Mouse (Mus musculus): ENCODE measurements around the gene Il3.

The Il3 gene

DNA sequence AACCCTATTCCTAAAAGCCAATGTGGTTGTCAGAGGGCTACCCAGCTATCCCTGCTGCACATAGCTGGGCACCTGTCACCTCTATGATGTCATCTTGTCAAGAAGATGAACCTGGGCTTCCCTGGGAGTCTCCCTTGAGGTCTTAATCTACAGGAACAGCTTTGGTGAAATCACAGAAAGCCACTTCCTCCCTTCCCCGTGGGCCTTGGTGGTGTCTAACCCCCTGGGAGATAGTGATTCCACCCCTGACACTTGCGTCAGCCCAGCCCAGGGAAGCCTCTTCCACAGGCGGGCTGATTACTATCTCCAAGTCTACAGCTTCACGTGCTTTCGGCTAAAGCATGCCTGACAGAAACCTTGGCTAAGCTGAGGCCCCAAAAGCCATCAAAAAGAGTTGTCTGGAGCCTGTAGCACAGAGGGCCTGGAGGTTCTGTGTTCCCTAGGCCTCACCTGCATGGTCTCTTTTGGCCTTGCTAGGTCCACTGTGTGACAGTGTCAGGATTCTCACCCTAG lies 4.4 kb upstream of the Il3 start:
- no peak for DNase-seq

DNA sequence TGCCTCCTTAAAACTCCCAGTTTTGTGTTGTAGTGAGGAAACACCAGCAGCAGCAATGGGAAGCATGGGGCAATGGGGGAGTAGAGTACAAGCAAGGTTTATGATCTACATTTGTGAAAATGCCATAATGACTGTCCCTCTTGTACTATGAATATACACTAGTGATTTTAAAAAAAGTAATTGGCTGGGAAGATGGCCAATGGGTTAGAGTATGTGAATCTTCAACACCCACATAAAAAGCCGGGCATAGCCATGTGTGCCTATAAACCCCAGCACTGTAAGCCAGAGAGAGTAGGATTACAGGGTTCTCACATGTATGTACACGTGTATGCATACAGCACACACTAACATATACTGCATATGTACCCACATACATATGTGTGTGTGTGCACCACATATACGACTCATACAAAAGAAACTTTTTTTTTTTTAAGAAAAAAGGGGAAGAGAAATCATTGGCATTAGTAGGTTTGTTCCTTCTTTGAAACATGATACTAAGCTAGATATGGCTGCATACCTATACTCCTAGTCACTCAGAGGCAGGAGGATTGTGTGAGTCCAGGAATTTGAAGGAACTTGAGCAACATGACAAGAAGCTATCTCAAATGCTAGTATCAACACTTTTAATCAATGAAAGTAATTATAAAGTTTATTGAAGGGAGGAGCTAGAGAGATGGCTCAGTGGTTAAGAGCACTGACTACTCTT lies 2.3 kb upstream of the Il3 start:
- no peak for DNase-seq

DNA sequence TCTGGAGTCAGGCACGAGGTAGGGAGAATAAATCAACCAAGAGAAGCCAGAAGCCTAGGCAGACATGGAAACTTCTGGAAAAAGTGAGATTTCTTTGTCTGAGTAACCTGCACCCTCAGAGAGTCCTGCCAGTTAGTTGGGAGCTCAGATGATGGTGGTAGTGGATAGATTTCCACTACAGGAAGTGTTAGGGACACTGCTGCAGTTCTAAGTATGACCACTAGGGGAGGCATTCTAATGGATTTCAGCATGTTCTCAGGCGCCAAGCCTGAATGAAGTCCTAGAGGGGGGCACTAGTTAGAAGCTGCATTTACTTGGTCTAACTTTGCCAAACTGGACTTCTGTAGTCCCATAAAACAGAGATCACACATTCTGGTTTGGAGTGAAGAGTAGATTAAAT lies 2.5 kb downstream of the Il3 start:
- peak; percentile 68 for DNase-seq

DNA sequence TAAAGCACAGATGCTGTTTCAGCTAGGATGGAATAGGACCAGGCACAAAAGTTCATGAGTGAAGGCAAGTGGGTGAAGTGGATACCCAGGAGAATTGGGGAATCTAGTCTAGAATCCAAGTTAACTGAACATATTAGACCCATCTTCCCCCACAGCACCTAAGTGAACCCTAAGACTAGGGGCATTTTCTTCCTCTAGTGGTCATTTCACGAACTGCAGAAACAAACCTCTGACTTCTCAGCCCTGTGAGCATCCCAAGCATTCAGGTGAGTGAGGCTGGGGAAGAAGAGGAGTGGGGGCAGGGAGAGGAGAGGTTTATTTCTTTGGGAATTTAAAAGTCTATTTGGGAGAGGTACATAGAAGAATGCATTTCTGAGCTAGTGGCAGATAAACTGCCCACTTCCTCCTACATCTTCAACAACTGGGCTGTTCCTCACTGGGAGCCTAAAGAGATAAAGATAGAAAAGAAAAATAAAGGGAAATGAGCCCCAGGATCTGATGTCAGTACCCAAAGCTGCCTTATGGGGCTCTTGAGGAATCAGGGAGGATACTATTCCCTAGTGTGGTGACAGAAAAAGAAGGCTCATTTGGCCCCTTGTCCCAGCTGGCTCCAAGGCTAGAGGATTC lies 3.6 kb downstream of the Il3 start:
- no peak for DNase-seq

DNA sequence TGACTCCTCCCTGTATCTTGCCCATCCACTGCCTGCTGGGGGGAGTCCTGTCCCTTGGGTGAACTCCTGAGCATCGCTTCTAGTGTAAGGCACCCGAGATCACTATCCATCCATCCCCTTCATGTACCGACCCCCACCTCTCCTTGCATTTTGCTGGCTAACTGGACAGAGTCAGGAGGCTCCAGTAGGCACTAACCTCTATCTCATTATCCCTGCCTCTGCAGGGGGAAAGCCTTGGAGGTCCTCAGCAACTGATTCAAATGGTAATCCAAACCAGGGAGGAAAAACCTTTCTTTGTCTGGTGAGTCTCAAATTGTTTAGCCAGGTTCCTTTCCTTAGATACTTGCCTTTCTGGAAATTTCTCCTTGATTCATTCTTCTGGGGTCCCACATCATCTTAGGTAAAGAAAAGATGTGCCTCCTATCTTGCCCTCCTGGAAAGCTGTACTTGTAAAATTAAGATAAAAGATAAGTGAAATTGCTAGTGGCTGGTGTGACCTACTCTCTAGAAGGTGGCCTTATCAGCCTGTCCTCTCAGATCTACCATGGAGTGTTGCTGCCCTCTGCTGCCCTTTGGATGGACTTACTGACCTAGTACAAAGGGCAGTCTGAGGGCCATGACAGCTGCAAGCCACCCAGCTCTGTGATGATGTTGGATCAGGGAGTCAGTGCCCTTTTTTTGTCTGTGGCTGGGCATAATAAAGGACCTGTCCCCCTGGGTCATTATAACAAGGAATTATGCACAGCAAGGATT lies 10.3 kb downstream of the Il3 start:
- DNase-seq: peak; percentile 77

DNA sequence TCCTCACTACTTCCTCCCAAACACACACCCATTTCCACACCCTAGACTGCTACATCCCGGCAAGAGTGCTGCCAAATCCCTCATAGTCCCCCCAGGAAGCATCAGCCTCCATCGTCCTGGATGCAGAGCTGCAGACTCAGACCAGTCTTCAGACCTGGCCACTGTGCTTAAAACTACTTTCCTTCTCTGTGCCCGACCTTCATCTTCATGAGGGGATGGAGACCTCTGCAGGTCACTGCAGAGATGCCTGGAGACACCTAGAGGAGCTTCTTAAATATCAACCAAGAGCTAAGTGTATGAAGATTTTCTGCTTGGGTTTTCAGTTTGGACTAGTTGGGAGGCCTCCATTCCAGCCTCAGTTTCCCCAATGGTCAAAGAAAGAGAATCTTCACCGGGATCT lies 13.0 kb downstream of the Il3 start:
- peak; percentile 46 for DNase-seq

DNA sequence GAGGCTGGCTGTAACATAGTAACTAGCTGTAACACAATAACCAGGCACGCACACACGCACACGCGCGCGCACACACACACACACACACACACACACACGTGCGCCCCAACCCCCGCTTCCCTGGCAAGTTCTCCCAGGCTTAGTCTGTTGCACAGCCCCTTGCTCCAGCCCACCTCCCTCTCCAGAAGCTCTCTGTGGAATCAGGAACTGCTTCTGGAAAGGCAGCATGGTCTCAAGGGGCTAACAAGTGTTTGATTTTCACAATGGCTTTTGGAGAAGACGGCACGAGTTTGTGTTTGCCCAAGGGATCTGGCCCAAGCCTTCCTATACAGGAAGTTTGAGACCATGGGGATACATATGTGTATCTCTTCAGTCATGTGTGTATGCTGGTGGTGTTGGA lies 16.5 kb downstream of the Il3 start:
- no peak for DNase-seq

DNA sequence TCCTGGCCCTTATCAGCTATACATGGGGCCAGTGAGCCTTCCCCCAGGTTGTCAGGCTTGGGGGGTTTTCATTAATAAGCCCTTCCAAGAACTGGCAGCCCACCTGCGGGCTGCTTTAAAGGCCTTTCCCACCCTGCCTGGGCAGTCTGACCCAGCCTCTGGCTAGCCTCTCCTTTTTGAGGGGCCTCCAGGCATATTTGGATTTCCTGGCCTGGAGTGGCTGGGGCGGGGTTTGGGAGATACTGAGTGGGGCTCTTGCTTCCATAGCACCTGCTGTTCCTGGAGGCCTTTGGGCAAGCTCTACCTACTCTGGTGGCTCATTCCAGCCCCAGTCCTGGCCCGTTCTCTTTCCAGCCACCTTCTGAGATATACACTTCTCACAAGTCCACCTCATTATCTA lies 17.3 kb downstream of the Il3 start:
- no peak for DNase-seq

DNA sequence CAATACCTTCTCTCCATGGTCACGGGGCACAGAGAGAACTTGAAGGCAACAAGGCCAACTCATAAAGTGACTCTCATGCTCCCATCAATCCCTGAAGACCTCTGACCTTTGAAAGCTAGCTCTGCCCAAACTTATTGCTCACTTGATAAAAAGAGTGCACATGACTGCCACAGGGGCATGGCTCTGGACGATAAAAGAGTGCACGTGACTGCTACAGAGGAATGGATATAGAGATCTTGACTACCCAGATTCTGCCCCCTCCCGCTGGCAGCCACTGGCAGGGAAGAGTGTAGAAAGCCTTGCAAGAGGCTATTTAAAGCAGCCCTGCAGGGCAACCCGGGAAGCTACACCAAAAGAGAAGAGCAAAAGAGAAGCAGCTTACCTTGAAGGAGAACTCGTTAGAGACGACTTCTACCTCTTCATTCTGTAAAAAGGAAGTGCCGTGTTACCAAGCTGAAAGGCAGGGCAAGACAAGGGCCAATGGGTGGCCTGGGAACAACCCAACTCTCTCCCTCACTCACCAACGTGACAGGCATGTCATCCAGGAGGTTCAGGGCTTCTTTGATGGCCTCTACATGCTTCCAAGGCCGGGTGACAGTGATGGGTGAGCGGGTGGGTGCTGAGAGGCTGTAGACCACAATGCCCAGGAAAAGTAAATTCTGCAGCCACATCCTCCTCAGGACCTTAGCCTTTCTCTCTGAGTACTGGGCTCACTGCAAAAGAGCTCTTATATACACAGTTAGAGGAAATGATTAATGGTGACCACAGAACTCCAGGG lies 17.9 kb downstream of the Il3 start, which contains the start of gene Csf2:
Csf2 (minus strand) TSS at position 728 of the 778 bp plus-strand sequence.
- no peak for DNase-seq

DNA sequence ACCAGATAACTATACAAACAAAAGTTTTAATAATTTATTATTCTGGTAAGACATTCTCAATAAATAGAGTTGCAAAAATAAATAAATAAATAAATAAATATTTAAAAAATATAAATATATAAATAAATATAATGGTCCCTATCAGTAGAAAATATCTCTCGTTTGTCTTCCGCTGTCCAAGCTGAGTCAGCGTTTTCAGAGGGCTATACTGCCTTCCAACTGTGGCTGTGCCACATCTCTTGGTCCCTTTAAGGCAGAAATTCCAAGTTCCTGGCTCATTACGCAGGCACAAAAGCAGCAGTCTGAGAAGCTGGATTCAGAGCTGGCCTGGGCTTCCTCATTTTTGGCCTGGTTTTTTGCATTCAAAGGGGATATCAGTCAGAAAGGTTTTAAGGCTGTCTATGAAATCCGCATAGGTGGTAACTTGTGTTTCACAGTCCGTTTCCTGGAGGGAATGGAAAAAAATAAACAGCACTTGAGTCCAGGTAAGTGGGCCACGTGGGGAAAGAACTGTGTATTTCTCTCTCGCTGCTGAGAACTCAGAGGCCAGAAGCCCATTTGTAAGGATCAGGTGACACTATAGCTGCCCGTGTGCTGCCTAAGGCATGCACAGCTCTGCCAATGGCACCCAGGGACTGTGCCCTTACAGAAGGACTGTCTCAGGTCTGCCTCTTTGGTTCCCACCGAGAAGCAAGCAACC lies 19.7 kb downstream of the Il3 start:
- no peak for DNase-seq

DNA sequence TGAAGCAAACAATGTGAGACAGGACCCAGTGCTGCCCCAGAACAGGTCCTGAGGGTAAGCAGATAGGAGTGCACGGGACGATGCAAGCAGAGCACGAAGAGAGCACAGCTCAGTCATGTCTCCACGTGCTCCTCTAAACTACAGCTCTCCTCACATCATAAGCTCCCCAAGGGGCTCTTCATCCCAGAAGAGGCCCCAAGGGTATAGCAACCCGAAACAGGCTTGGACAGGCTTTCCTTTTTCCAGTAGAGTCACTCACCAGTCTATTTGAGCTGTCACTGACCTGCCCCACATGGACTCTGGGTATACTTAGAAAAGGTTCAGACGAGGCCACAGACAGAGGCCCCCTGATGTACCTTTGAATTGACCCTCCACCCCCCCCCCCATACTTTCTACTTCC lies 22.6 kb downstream of the Il3 start:
- no peak for DNase-seq

DNA sequence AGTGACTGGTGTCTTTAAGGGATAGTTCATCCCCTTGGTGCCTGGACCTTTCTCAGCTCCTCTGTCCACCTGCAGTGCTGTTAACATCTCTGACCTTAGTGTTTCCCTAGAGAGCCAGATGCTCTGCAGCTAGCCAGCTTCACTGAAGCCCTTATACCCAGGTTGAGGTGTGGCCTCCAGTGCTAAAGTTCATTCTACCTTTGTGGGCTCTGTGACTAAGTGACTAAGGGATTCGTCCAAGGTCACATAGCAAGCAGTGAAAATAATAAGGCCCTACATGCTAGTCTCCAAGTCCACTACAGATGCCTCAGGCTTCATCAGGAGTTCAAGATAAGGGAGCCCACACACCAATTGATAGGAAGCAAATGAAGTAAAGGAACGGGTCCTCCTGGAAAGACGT lies 24.6 kb downstream of the Il3 start:
- no peak for DNase-seq

DNA sequence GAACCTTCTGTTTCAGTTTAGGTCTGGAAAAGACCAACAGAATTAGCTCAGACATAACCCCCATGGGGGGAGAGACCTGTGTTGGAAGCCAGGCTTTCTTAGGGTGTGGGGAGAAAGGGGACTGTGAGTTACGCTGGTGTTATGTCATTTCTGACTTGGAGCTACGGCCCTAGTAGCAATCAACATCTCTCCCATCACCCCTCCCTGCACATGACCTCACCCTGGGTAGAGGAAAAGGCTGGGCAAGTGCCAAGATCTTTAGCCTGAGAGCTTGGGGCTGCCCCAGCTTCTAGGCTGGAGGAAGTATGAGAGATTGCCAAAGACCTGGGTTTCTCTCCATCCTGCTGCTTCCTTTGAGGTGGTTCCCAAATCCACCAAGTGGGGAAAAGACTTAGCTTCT lies 30.1 kb downstream of the Il3 start:
- no peak for DNase-seq

DNA sequence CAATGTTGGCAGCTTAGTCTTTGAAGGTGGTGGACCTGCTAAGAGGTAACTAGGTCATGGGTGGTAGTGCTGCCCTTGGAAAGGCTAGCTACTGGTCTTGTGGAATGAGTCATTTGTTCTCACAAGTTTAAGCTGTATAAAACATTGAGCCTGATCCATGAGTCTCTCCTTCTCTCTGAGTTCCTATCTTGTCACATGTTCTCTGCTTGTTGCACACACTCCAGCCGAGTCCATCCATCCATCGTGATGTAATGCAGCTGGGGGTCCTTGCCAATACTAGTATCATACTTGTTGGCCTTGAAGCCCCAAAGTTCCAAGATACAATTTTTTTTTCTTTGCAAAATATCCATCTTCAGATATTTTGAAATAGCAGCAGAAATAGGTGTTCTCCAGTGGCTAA lies 39.6 kb downstream of the Il3 start:
- no peak for DNase-seq

DNA sequence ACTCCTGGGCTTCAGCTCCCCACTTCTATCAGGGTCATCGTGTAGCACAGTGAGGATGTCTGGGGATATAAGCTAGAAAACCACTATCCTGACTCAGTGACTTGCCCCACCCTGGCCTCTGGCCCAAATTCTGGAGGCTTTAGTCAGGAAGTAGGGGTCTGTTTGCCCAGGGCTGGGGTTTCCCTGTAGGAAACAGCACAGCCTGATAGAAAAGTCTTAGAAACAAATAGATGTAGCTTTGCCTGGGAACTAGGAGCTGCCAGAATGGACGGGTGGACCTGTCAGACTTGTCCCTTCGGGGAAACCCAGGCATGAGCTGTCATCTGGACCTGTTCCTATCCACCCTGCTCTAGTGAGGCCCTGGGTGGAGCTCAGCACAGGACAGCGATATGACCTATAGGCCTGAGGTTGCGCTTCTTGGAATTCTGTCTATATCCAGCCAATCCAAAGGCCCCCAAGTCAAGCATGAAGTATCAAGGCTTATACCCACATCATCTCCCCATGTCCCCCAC lies 42.5 kb downstream of the Il3 start:
- DNase-seq: no peak

DNA sequence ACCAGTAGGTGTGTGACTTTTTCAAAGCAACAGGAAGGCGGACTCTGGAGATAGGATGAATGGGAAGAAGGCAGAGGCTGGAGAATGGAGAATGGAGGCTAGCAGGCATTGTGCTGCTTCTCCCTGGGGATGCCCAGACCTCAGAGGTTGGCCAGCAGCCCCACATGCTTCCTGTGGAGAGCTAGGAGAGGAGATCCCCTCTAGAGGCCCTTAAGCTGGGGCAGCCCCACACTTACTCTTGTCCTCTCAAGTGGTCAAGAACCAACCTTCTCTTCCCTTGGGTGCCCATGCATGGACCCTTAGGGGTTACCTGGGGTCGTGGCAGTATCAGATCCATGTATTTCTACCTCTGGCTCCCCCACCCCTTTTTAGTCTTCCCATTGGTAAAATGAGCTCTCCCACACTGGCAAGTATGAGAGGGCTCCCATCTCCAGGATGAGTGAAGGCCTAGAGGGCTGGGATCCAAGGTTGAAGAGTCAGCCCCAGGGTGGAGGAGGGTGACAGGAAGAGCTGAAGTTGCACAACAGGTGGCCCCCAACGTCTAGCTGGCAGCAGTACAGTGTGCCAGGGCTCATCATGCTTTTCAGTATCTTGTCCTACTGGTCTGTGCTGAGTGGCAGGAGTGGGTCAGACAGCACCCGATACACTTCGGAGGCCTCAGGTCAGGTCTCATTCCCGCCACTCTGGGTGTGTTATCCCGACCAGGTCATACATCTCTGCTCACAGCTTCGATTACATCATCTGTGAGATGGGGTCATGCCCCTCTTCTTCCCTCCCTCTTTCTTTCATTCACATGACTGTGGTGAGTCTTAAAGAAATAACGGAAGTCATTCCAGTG lies 43.2 kb downstream of the Il3 start:
- no peak for DNase-seq

DNA sequence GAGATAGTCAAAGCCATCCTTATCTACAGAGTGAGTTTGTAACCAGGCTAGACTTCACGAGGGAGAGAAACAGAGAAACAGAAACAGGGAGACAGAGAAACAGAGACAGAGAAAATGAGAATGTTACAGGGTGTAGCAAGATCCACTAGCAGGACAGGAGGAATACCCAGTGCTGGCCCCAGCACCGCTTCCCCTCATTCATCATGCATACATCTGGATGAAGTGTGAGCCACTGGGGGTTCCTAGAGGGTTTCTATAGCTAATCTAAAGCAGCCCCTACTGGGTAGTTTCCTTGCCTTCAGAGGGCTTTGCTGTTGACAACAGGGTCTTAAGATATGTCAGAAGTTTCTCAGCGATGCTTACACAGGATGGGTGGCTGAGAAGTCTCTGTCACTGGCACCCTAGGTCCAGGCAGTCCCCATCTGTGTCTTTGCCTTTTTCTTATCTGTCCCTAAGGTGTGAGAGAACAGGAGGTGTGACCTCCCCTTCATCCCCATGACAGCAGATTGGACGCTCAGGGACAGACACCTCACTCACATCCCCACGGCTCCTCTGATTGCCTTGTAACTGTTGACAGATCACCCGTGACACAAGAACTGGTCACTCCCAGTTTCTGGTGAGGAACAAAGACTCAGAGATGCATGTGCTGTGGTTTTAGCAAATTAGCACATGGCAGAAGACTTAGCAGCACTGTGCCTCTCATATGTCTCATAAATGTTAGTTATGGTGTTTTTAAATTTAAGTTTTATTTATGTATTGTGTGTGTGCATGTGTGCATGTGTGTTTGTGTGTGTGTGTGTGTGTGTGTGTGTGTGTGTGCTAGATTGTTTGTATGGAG lies 47.0 kb downstream of the Il3 start:
- no peak for DNase-seq

DNA sequence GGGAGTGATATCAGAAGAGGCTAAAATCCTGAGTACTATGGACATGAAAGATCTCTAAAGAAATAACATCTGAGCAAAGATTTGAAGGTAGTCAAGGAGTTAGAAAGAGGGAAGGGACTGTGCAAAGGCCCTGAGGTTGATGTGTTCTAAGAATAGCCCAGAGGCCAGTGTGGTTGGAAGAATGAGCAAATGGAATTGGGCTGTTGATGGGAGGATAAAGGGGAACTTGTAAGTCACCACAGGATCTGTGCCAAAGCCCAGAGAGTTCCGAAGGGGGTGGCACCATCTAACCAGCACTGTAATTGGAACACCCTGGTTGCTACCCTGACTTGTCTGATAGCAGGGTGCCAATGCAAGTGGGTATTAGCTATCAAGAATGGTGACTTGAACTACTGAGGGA lies 47.9 kb downstream of the Il3 start:
- DNase-seq: no peak

DNA sequence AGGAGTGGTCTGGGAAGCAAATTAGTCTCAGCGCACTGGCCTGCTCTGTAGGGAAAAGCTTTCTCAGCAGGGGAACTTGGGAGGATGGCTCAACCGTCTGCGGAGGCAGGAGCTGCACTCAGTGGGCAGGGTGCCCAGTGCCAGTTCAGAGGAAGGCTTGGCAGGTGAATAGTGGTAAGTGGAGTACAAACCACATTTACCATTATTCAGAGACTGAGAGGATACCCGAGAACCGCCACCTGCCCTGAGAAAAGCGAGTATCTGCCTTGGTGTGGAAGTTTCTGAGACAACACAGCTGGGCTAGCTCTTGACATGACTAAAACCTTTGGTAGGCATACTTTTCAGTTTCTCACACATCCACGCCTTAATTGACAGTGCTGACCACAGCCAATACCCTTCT lies 49.7 kb downstream of the Il3 start:
- no peak for DNase-seq

DNA sequence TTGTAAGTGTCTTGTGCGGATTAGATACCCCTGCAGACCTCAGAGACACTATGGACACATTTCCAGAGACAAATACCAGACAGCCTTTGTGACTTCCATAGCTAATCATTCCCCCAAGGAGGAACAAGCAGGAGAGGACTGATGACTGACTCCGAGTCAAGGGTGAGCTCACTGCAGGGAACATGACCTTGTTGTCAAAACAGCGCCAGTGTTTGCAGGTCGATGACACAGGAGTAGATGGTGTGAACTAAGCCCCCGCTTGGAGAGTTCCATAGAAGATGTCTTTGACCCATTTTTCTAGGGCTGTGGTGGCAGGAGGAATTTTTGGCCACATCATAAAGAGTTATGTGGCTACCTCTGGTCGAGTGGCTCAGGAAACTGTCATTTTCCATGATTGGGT lies 51.0 kb downstream of the Il3 start:
- DNase-seq: no peak
